Mouse (Mus musculus): ENCODE data around the gene Dach2. TPM values are rescaled to one million over a fixed set of nuclear protein-coding genes. Genes with fewer than 3 reads are reported as not detected.

Gene Dach2
- 0.15 and 0.56 TPM in 2 replicates for polyA plus RNA-seq (2012; rRNA removed)

GRCm38 (mm10) chrX:113297404-113297803, at the start of gene Dach2:
TSS of gene Dach2 (plus strand) at chrX:113297510.

Other genes with a start within 250 kb of the Dach2 start
- gene Chm, start 112.0 kb upstream of the Dach2 start, polyA plus RNA-seq (2012; rRNA removed) = 0.52 and 0.86 TPM in 2 replicates

Measured in ovary, adult 2 months (tissue).